Mouse (Mus musculus): Measurements from ENCODE around the gene Rgs9. TPM values are rescaled to one million over a fixed set of nuclear protein-coding genes. Genes with fewer than 3 reads are reported as not detected.

Gene Rgs9
- polyA plus RNA-seq, 1 experiment from 2014 or later: 4.7 TPM

GRCm38 (mm10) chr11:109260561-109260960 lies 37.4 kb downstream of the Rgs9 start:
- Histone ChIP-seq H3K4me3 (ENCODE audit: low read depth, low read length) (no peak overlapping the region), H3K9ac (ENCODE audit: low read length) (no peak overlapping the region), H3K27me3 (replicated peaks; ENCODE audit: control insufficient read depth, insufficient read depth, low read length) (no peaks in the 10 kb centered on the region), H3K4me1 (replicated peaks; ENCODE audit: control insufficient read depth, insufficient read depth, low read length) (no peaks in the 10 kb centered on the region; the same call in 1 of the 2 replicates), H3K27ac (ENCODE audit: low read depth) (no peak overlapping the region), H3K36me3 (ENCODE audit: control insufficient read depth, insufficient read depth, low read length) (no peaks in the 10 kb centered on the region), H3K4me2 (ENCODE audit: low read length) (no peak overlapping the region), H3K9me3 (ENCODE audit: control insufficient read depth, low read length) (no peaks in the 10 kb centered on the region)
- ATAC-seq (replicated peaks; ENCODE audit: low FRiP score, low TSS enrichment, low read depth) (no peak), DNase-seq (ENCODE audit: low spot score) (no peak)
- 74% methylated on average over 7 of the region's 7 CpGs for WGBS

- Histone ChIP-seq H3K9ac (ENCODE audit: low read length) (no peak overlapping the region), H3K27ac (ENCODE audit: low read depth) (no peak overlapping the region), H3K4me1 (replicated peaks; ENCODE audit: control insufficient read depth, insufficient read depth, low read length) (no peaks in the 10 kb centered on the region; the same call in 1 of the 2 replicates), H3K4me2 (ENCODE audit: low read length) (no peak overlapping the region), H3K9me3 (ENCODE audit: control insufficient read depth, low read length) (no peaks in the 10 kb centered on the region), H3K4me3 (ENCODE audit: low read depth, low read length) (no peak overlapping the region), H3K36me3 (ENCODE audit: control insufficient read depth, insufficient read depth, low read length) (no peaks in the 10 kb centered on the region), H3K27me3 (replicated peaks; ENCODE audit: control insufficient read depth, insufficient read depth, low read length) (no peaks in the 10 kb centered on the region)
- WGBS: 85% methylated on average over 32 of the region's 32 CpGs
- DNase-seq (ENCODE audit: low spot score): no peak
- no peak for ATAC-seq (replicated peaks; ENCODE audit: low FRiP score, low TSS enrichment, low read depth)
These were observed 38.7 kb downstream of the Rgs9 start for GRCm38 (mm10) chr11:109258941-109259910.

GRCm38 (mm10) chr11:109257824-109258223 lies 40.1 kb downstream of the Rgs9 start:
- DNase-seq (ENCODE audit: low spot score) (no peak), ATAC-seq (replicated peaks; ENCODE audit: low FRiP score, low TSS enrichment, low read depth) (no peak)
- Histone ChIP-seq H3K27ac (ENCODE audit: low read depth) (no peak overlapping the region), H3K4me2 (ENCODE audit: low read length) (no peak overlapping the region), H3K9ac (ENCODE audit: low read length) (no peak overlapping the region), H3K36me3 (ENCODE audit: control insufficient read depth, insufficient read depth, low read length) (no peaks in the 10 kb centered on the region), H3K4me3 (ENCODE audit: low read depth, low read length) (no peak overlapping the region), H3K27me3 (replicated peaks; ENCODE audit: control insufficient read depth, insufficient read depth, low read length) (no peaks in the 10 kb centered on the region), H3K9me3 (ENCODE audit: control insufficient read depth, low read length) (no peaks in the 10 kb centered on the region), H3K4me1 (replicated peaks; ENCODE audit: control insufficient read depth, insufficient read depth, low read length) (no peaks in the 10 kb centered on the region; the same call in 1 of the 2 replicates)
- 76% methylated on average over 2 of the region's 2 CpGs for WGBS

GRCm38 (mm10) chr11:109255022-109255421 lies 42.9 kb downstream of the Rgs9 start:
- H3K27ac ChIP-seq (ENCODE audit: low read depth): no peak overlapping the region
- no peak for ATAC-seq (replicated peaks; ENCODE audit: low FRiP score, low TSS enrichment, low read depth)
- no peak for DNase-seq (ENCODE audit: low spot score)

GRCm38 (mm10) chr11:109252483-109252882 lies 45.4 kb downstream of the Rgs9 start:
- Histone ChIP-seq H3K36me3 (ENCODE audit: control insufficient read depth, insufficient read depth, low read length) (no peaks in the 10 kb centered on the region), H3K9me3 (ENCODE audit: control insufficient read depth, low read length) (no peaks in the 10 kb centered on the region; the same call in 1 of the 2 replicates), H3K4me1 (replicated peaks; ENCODE audit: control insufficient read depth, insufficient read depth, low read length) (no peaks in the 10 kb centered on the region), H3K27me3 (replicated peaks; ENCODE audit: control insufficient read depth, insufficient read depth, low read length) (no peaks in the 10 kb centered on the region), H3K4me3 (ENCODE audit: low read depth, low read length) (no peak overlapping the region), H3K27ac (ENCODE audit: low read depth) (no peak overlapping the region), H3K9ac (ENCODE audit: low read length) (no peak overlapping the region), H3K4me2 (ENCODE audit: low read length) (no peak overlapping the region)
- 56% methylated on average over 5 of the region's 5 CpGs for WGBS
- DNase-seq (ENCODE audit: low spot score) (no peak), ATAC-seq (replicated peaks; ENCODE audit: low FRiP score, low TSS enrichment, low read depth) (no peak)

More at GRCm38 (mm10) chr11:109255022-109255421, 42.9 kb downstream of the Rgs9 start:
- Histone ChIP-seq H3K9me3 (ENCODE audit: control insufficient read depth, low read length) (no peaks in the 10 kb centered on the region), H3K9ac (ENCODE audit: low read length) (no peak overlapping the region), H3K4me2 (ENCODE audit: low read length) (no peak overlapping the region), H3K4me1 (replicated peaks; ENCODE audit: control insufficient read depth, insufficient read depth, low read length) (no peaks in the 10 kb centered on the region; the same call in 1 of the 2 replicates), H3K27me3 (replicated peaks; ENCODE audit: control insufficient read depth, insufficient read depth, low read length) (no peaks in the 10 kb centered on the region), H3K4me3 (ENCODE audit: low read depth, low read length) (no peak overlapping the region), H3K36me3 (ENCODE audit: control insufficient read depth, insufficient read depth, low read length) (no peaks in the 10 kb centered on the region)
- WGBS: 16% methylated on average over 4 of the region's 4 CpGs

GRCm38 (mm10) chr11:109250566-109250965 lies 47.4 kb downstream of the Rgs9 start:
- ATAC-seq (replicated peaks; ENCODE audit: low FRiP score, low TSS enrichment, low read depth) (no peak), DNase-seq (ENCODE audit: low spot score) (no peak)
- Histone ChIP-seq H3K4me1 (replicated peaks; ENCODE audit: control insufficient read depth, insufficient read depth, low read length) (no peaks in the 10 kb centered on the region), H3K4me3 (ENCODE audit: low read depth, low read length) (no peak overlapping the region), H3K27me3 (replicated peaks; ENCODE audit: control insufficient read depth, insufficient read depth, low read length) (no peaks in the 10 kb centered on the region), H3K9ac (ENCODE audit: low read length) (no peak overlapping the region), H3K4me2 (ENCODE audit: low read length) (no peak overlapping the region), H3K36me3 (ENCODE audit: control insufficient read depth, insufficient read depth, low read length) (no peaks in the 10 kb centered on the region), H3K9me3 (ENCODE audit: control insufficient read depth, low read length) (no peaks in the 10 kb centered on the region; the same call in 1 of the 2 replicates), H3K27ac (ENCODE audit: low read depth) (no peak overlapping the region)
- 87% methylated on average over 4 of the region's 4 CpGs for WGBS

- Histone ChIP-seq H3K4me2 (ENCODE audit: low read length) (no peak overlapping the region), H3K4me3 (ENCODE audit: low read depth, low read length) (no peak overlapping the region), H3K27me3 (replicated peaks; ENCODE audit: control insufficient read depth, insufficient read depth, low read length) (no peaks in the 10 kb centered on the region), H3K27ac (ENCODE audit: low read depth) (no peak overlapping the region), H3K9me3 (ENCODE audit: control insufficient read depth, low read length) (no peaks in the 10 kb centered on the region; the same call in 1 of the 2 replicates), H3K9ac (ENCODE audit: low read length) (no peak overlapping the region), H3K4me1 (replicated peaks; ENCODE audit: control insufficient read depth, insufficient read depth, low read length) (no peaks in the 10 kb centered on the region), H3K36me3 (ENCODE audit: control insufficient read depth, insufficient read depth, low read length) (no peaks in the 10 kb centered on the region)
- WGBS: 39% methylated on average over 3 of the region's 3 CpGs
- DNase-seq (ENCODE audit: low spot score): no peak
- ATAC-seq (replicated peaks; ENCODE audit: low FRiP score, low TSS enrichment, low read depth): no peak
These were observed 51.0 kb downstream of the Rgs9 start for GRCm38 (mm10) chr11:109246920-109247319.

GRCm38 (mm10) chr11:109244635-109245360 lies 53.1 kb downstream of the Rgs9 start:
- Histone ChIP-seq H3K27me3 (replicated peaks; ENCODE audit: control insufficient read depth, insufficient read depth, low read length) (no peaks in the 10 kb centered on the region), H3K9ac (ENCODE audit: low read length) (no peak overlapping the region), H3K4me1 (replicated peaks; ENCODE audit: control insufficient read depth, insufficient read depth, low read length) (no peaks in the 10 kb centered on the region), H3K27ac (ENCODE audit: low read depth) (no peak overlapping the region), H3K36me3 (ENCODE audit: control insufficient read depth, insufficient read depth, low read length) (no peaks in the 10 kb centered on the region), H3K4me3 (ENCODE audit: low read depth, low read length) (no peak overlapping the region), H3K4me2 (ENCODE audit: low read length) (peak overlapping the region; percentile 37), H3K9me3 (ENCODE audit: control insufficient read depth, low read length) (no peaks in the 10 kb centered on the region; the same call in 1 of the 2 replicates)
- DNase-seq (ENCODE audit: low spot score): peak; percentile 75
- 23% methylated on average over 23 of the region's 23 CpGs for WGBS
- peak; percentile 54 for ATAC-seq (replicated peaks; ENCODE audit: low FRiP score, low TSS enrichment, low read depth)

Data from intestine, embryonic 14.5 days (tissue).